Mouse (Mus musculus) lung, adult 2 months (tissue): ENCODE results near the gene Dpp6.

Experiments used
- CTCF ChIP-seq: fragments of 200-500 bp; IDR thresholded peaks from 2 replicates; pipeline ENCODE4 v1.5.1; 2011; ENCODE audit warnings: mild to moderate bottlenecking, low read length, control low read depth; ENCODE audit not compliant: insufficient read depth
- POLR2A ChIP-seq: fragments of 200-500 bp; IDR thresholded peaks from 2 replicates; pipeline ENCODE4 v1.6.1; 2011; ENCODE audit warnings: low read depth, mild to moderate bottlenecking, control low read depth, low read length, borderline replicate concordance; ENCODE audit errors: extremely low read depth

- no peak for TF ChIP-seq CTCF
- TF ChIP-seq POLR2A: no peak
Measured at GRCm38 (mm10) chr5:27679151-27679550, 862.1 kb downstream of the Dpp6 start.
